Mouse (Mus musculus): Measurements from ENCODE around the gene Pglyrp1.

GRCm38 (mm10) chr7:18840386-18841173, 30.6 kb upstream of the Pglyrp1 start:
- TF ChIP-seq TCF12 (IDR thresholded peaks at IDR 0.05; ENCODE audit: low read depth, low read length) = no peak
- no peak for TF ChIP-seq CTCF (conservative IDR thresholded peaks at IDR 0.05 in 1 of 2, IDR thresholded peaks at IDR 0.05 in 1 of 2; ENCODE audit: low read depth in 2 of 2, low read length in 2 of 2)
- TF ChIP-seq USF1 (IDR thresholded peaks at IDR 0.05; ENCODE audit: low read depth, low read length) = no peak
- no peak for TF ChIP-seq JUND (conservative IDR thresholded peaks at IDR 0.05; ENCODE audit: low read depth, low read length)
- no peak for TF ChIP-seq KAT2A (IDR thresholded peaks at IDR 0.05; ENCODE audit: insufficient replicate concordance, low read length)
- no peak for TF ChIP-seq MEF2A (IDR thresholded peaks at IDR 0.05; ENCODE audit: borderline replicate concordance, low read depth, low read length)
- no peak for TF ChIP-seq POLR2A (IDR thresholded peaks at IDR 0.05; ENCODE audit: low read depth, low read length)
- TF ChIP-seq EP300 (IDR thresholded peaks at IDR 0.05; ENCODE audit: low read length) = no peak
- no peak for TF ChIP-seq GABPA (IDR thresholded peaks at IDR 0.05; ENCODE audit: insufficient replicate concordance, low read depth, low read length)
- no peak for TF ChIP-seq SMC3 (IDR thresholded peaks at IDR 0.05; ENCODE audit: low read depth, low read length)
